Mouse (Mus musculus) gastrocnemius, postnatal 25 days (tissue): ENCODE results near the gene 4922502D21Rik. TPM values are rescaled to one million over a fixed set of nuclear protein-coding genes. Genes with fewer than 3 reads are reported as not detected.
"Not testable (repeated sequence)": the region's sequence is repeated elsewhere in the genome, so short reads cannot be mapped to it uniquely, and the experiment has no call there.

Experiments
- DNase-seq: peaks from one replicate; pipeline ENCODE4 v3.0.0; 2022
- long read RNA-seq, 2 experiments: library from polyadenylated mRNA; stranded (forward); transcript quantifications; one replicate each; pipeline ENCODE4 v2.0.0; 2021
- total RNA-seq, 2 experiments: library from RNA; stranded (reverse); gene quantifications; 1 replicate in 1 of 2; 2 replicates in 1 of 2; pipeline ENCODE4 v1.2.3; 2021

The 4922502D21Rik gene
- total RNA-seq = not detected
- long read RNA-seq, experiment 1 = 0 reads
- long read RNA-seq, experiment 2 = 0 reads

DNA sequence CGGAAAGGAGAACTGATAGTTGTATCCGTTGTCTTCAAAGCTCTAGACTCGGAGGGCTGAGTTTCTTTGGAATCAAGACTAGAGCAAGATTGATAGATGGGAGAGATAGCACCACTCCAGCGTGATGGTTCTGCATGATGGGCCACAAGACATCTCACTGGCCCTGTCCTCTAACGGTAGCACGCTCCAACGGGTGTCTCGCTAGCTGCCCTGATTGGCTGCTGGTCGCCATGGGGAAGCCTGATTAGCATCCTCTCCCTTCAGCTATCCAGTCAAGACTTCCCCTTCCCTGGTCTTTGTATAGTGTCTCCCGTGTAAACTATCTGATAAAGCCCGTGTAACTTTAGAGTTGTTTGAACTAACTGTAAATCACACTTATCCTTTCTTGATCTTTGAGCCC, at the start of gene 4922502D21Rik:
4922502D21Rik (minus strand) TSS at position 187 of the 400 bp plus-strand sequence.
- no peak for DNase-seq

DNA sequence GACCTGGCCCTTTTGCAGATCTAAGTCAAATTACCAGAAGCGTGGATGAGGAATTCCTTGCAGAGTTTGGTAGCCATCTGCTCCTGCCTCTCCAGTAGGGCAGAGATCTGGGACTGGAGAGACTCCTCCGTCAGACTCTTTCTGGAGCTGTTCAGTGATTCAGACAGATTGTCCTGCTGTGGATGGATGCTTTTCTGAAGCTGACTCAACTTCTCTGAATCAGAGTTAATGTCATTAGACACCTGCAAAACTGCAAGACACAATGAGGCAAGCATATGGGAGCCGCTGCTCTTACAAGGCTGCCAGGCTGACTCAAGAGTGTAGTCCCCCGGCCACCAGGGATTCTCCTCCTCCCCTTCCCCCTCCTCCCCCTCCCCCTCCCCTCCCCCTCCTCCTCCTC, 48.9 kb upstream of the 4922502D21Rik start:
- no peak for DNase-seq

DNA sequence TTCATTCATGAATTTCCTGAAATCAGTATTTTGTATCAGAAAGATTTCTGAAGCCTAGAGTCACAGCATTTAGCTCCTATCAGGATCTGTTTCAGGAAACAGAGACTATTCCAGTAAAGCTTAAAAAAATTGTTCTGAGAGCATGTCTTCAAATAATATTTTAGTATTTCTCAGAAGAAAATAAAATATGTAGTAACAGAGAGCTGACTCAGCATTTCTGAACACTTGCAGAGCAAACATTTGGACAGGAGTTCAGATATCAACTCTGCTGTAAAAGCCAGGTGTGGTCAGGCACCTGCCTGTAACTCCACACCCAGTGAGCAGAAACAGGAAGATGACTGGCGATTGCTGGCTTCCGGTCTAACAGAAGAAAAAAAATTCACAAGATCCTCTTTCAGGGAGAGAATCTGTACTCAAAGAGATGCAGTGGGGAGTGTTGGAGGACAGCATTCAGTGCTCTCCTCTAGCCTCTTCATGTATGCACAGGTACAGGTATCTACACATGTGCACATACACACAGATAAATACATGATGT, 43.4 kb upstream of the 4922502D21Rik start:
- DNase-seq = no peak

DNA sequence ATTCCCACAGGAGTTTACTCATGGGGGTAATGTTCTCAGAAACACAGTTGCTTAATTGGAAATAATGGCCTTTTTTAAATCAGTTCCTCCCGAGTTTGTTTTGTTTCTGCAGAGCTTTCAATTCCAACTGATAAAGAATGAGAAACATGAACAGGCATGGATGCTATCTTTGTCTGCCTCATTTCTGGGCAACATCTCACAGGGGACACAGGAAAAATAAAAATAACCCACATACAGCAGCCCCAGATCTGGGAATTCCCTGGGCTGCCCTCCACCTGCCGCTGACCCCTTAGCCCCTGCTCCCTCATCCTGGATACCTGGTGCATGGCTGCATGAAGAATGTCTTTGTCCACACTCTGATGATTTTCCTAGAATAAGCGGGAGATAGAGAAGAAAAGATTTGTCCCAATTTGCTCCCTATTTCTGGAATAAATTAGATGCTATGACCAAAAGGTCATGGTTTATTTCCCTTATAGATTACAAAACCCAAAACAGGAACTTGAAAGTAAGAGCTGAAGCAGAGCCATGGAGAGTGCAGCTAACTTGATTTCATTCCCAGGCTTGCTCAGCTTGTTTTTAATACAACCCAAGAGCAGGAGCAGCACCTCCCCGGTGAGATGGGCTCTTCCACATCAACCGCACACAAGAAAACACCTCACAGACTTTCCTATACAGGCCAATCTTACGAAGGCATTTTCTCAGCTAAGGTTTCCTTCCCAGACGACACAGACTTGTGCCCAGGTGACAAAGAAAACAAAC, 38.0 kb upstream of the 4922502D21Rik start:
- no peak for DNase-seq

DNA sequence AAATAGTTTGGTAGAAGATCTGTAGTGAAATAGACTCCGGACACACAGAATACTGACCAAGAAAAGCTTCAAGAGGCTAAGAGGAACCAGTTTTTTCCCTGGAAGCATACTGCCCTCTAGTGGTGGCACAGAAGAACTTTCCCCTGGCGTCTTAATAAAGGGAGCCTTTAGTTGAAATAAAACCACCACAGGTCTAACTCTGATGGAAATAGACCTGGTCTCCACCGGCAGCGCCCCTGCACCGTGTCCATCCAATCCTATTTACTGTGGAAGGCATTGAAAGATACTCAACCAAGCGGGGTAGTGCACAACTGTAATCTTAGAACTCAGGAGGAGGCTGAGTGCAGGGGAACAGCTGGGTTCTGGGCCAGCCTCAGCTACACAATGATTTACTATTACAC, 34.4 kb upstream of the 4922502D21Rik start:
- DNase-seq = no peak

DNA sequence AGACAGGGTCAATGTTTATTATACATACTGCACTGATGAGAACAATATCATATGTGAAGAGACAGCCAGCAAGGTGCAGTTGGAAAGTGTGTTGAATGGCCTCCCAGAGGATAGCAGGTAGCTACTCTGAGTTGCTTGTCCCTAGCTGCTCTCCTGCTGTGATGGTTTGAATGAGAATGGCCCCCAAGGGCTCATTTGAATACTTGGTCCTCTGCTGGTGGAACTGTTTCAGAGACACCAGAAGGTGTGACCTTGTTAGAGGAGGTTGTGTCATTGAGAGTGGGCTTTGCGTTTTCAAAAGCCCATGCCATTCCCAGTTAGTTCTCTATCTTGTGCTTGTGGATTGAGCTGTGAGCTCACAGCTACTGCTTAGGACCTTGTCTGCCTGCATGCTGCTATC, 32.3 kb upstream of the 4922502D21Rik start:
- DNase-seq = no peak

DNA sequence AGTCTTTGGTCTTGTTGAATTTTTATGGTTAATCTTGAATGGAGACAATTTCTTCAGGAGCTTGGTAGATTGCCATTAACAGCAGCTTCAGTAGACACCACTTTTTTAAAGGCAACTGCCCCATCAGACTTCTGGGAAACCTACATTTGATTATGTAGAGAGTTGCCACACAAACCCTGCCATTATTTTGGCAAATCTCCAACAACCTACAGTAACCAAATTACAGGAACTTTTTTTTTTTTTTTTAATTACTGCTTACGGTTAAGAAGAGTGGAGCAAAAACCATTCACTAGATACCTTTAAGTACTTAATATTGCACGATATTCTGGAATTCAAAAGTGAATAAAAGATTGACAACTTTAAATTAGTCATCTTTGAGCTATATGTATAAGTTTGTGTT, 27.9 kb upstream of the 4922502D21Rik start:
- DNase-seq = no peak

DNA sequence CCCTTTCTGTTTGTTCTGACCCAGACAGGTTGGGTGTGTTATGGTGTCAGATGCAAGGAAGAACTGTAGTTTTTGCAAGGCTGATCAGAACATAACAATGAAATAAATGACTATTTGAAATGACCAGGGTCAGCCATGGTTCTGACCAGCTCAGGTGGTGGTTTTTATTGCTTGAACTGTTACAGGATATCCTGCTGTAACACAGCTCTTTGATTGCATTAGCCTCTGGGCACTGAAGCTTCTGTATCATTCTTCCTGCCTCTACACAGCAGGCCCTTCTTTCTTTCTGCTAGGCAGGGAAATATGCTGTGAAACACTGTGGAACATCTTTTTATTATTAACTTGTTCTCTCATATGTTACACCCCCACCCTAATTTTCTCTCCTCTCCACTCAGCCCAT, 24.8 kb upstream of the 4922502D21Rik start:
- DNase-seq = no peak

DNA sequence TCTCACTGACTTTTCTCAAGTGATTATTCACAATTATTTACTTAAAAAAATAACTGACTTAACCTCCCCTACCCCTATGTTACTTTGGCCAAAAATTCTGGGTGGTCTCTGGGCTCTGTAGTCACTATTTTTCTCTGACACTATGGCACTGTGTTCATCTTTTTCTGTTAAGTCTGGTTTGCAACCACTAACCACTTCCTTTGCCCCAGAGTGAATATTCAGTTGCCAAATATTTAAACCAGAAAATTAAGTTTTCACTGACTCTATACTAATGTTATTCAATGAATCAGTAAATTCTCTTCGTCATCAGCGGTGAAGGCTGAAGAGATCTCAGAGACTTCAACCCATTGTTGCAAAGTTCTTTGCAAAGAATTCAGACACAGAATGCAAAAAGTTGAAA, 24.2 kb upstream of the 4922502D21Rik start:
- DNase-seq = no peak

DNA sequence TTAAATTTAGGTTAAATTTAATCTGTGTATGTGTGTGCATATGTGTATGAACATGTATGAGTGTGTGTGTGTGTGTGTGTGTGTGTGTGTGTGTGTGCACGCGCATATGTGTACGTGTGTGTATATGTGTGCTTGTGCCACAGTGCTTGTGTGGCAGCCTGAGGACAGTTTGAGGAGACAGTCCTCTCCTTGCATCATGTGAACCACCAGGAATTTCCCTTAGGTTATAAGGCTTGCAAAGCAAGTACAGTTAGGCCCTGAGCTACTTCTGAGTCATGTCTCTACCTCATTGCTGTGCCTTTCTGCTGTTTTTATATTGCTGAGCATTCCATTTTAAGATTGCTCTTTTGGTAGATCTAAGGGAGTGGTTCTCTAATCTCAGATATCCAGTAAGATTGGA, 19.5 kb upstream of the 4922502D21Rik start:
- no peak for DNase-seq

DNA sequence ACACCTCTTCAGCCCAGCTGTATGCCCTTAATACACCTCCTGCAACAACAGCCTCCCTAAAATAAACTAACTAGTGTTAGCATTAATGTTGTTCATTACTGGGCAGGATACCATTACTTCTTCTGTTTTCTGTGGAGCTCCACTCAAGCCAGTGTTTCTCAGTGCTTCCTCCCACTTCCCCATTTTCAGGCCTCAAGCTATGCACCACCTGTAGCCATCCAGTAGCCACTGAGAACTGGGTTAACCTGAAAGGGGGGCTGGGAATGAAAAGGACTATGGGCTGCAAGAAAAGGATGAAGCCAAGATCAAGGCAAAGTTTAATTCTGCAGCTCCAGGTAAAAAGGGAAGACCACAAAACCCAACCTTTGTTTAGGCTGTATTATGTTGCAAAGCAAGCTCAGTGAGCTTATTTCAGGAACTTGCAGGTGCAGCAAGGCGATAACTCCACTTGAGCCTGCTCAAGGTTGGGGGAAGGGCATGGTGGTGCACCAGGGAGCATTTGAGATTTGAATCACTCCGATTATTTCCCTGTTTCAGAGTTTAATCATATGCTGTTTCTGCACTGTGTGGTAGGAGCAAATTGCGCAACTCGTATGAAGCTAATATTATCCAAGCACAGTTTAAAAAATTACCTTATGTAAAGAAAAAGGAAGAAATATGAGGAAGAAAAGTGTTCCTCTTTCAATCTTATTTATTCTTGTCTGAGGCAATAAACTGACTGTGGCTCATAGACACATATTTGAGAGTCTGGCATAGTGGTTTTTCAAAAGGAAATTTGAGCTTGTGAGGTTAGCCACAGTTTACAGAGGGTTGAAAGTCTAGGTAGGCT, 18.1 kb upstream of the 4922502D21Rik start:
- no peak for DNase-seq

DNA sequence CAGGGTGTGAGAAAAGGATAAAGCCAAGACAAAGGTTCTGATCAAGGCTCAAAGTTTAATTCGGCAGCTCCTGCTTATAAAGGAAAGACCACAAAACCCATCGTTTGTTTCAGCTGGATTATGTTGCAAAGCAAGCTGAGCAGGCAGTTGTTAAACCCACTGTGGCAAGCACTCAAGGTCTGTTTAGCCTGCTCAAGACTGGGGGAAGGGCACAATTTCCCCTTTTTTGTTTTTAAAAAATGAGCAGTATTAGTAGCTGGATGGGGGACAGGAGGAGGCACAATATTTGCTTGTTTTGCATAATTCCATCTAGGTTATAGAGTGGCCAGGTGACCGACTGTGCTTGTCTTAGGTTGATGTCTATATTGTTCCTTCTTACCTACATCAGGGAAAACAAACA, 12.8 kb upstream of the 4922502D21Rik start:
- no peak for DNase-seq

DNA sequence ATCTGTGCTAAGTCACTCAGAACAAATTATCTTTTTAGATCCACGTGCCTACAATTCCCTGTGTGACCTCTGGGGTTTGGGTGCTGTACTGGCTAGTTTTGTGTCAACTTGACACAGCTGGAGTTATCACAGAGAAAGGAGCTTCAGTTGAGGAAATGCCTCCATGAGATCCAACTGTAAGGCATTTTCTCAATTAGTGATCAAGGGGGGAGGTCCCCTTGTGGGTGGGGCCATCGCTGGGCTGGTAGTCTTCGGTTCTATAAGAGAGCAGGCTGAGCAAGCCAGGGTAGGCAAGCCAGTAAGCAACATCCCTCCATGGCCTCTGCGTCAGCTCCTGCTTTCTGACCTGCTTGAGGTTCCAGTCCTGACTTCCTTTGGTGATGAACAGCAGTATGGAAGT, 10.8 kb upstream of the 4922502D21Rik start, which contains the start of gene Clec12a:
Clec12a (plus strand) TSS at position 301 of the 400 bp plus-strand sequence.
- DNase-seq = not testable (repeated sequence)

DNA sequence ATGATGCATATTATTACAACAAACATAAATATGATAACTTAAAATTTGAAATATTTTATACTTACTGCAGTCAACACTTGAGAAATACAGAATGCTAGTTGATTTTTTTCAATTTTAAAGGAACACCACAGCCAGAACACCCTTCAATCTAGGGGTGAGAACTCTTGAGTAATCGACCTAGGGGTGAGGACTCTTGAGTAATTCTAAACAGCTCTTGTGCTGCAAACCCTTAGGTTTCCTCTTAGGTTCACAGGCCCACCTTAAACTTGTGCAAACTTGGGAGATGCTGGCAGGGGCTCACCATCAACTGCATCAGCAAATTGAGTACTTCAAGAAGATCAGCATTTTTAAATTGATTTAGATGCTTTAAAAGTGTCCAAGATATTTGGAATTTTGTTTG, 6.2 kb upstream of the 4922502D21Rik start:
- DNase-seq = no peak

DNA sequence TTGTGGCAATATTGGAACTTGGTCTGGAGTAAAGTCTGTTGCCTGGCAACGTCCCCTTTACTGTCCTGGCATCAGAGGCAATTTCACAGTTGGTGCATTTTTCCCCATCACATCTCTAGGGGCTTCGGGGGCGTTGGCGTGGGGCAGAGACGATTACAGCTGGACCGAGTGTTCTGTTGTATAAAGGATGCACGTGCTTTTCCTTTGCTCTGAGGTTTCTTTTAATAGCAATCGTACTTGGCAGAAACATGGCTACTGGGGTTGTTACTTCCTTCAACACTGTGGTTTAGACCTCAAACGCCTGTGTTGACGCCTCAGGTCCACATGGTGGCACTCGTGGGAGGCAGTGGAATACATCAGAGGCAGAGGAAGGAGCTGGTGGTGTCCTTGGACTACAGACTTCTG, 2.1 kb upstream of the 4922502D21Rik start:
- peak; percentile 21 for DNase-seq

DNA sequence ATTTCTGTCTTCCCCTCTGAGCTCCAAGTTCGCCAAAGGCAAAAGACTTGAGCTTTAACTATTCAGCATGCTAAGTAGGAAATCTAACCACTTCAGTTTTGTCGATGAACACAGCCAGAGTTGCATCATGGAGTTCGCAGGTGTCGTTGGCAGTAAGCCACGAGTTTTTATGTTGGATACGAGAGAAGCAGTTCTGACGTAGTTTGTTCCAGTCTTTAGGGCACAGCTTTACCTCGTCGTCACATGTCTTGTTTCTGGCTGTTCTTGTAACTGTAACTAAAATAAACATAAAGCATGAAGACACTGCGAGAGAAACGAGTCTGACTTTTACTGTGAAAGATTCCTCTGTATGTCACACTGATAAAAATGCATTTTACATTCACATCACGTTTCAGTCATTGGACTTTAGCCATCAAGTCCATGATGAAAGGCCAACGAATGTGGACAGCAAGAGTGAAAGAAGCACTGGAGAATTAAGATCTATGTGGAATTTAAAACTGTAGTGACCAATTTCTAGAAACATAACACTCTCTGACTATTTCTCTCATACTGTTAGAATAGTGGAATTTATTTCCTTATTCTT, 4.9 kb downstream of the 4922502D21Rik start:
- no peak for DNase-seq

DNA sequence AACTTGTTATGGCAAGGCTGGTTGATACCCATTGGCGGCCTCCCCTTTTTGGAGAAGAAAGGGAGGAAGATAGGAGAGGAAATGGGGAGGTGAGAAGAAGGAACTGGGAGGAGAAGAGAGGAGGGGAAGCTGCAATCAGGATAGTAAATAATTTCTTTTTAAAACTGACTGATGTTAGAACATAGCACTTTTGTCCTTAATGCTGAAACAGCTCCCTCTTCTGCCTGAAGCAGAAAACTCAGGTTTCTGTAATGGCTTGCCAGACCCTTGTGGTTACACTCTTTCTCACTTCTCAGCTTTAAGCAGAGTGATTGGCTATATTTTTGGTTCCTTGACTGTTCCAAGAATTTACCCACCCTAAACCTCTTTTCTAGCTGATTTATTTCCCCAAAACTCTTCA, 5.6 kb downstream of the 4922502D21Rik start:
- DNase-seq = no peak

DNA sequence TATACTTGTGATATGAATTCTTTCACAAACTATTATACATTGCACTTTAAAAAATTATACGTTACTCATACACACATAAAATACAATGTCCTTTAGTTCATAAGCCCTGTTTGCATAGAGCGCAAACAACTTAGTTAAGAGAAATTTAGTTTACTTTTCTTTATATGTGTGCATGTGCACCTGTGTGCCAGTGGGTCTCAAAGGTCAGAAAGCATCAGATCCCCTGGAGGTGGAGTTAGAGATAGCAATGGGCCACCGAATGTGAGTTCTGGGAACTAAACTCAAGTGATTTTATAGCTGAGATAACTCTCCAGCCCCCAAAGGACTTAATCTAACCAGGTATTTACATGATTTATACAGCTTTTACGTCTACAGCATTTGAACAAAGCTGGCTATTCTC, 12.3 kb downstream of the 4922502D21Rik start:
- no peak for DNase-seq

DNA sequence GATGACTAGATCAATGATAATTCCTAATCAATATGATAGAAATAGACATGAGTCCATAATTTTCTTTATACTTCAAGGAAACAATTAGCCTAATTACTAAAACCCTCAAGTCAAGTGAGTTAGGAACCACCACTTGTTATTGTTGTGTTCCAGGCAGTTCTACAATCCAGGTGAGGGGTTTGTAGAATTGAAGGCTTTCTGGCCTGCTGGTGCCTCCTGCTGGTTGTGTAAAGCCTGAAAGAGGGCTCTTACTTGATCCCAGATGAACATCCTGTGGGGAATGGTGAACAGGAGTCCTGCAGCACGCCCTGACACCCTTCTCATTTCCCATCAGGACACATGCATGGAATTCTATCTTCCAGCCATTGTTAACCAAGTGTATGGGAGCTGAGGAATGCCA, 13.2 kb downstream of the 4922502D21Rik start:
- no peak for DNase-seq

DNA sequence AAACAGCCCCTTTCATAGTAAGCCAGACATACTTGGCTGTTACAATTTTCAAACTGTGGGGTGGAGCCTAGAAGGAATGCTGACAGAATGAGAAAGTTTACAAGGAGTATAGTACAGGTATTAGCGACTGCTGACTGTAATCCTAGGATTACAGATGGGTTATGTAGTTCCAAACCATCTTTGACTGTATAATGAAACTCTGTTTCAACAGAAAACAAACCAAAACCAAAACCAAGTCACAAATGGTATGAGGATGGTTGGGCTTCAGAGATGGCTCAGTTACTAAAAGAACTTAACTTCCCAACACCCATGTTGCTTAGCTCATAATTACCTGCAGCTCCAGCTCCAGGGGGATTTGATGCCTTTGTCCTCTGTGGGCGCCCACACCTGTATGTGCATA, 15.1 kb downstream of the 4922502D21Rik start:
- no peak for DNase-seq

DNA sequence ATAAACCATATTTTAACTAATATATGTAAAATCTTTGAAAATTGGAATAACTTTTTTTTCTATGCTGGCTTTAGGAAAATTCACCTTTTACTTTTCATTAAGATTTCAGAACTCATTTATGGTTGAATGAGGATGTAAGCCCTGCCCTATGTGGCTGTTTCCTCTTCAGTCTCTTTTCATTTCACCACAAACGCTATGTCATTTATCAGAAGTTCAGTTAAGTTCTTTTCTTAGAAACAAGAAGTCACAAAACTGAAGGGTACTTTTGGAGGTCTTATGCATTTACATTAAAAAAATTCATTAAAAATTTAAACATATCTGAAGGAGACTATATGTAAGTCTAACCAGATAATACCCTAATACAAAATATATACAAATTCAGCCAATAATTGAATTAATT, 15.9 kb downstream of the 4922502D21Rik start:
- no peak for DNase-seq

DNA sequence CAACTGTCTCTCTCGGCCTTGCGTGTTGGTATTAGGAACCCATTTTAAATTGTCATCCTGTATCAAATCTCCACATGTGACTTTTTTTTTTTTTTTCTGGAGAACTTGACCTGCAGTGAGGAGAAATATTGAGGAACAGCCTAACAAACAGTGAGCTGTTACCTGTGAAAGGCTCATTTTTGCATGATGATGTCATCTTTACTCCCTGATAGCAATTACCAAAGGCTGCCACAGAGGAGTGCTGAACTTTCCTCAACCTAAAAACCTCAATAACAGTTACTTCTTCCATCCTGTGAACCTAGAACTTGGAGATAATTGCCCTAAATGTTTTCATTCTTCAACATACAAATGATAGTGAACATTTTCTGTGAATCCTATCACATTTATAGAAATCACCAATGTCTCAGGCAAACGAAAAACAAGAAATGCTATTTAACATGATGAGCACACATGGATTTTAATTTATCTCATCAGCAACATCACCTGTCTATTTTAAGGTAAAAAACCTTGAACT, 16.9 kb downstream of the 4922502D21Rik start:
- DNase-seq = no peak

DNA sequence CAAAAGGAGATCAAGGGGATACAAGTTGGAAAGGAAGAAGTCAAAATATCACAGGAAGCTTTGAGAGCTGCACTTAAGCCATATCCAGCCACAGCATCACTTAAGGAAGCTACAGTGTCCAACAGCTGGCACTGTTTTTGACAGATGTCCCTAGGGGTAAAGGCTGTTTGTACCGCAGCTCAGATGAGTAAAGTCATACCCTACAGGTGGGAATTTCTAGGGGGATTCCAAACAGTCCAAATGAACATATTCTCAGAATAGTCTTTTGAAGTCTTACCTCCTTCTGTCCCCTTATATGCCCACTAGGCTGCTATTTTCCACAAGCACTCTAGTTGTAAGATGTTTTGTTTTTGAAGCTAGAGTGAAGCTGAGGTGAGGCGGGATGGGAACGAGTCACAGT, 19.1 kb downstream of the 4922502D21Rik start:
- no peak for DNase-seq
